Mouse (Mus musculus): ENCODE results near the gene Vav2. TPM values are rescaled to one million over a fixed set of nuclear protein-coding genes. Genes with fewer than 3 reads are reported as not detected.

Vav2 gene
- polyA plus RNA-seq, 1 experiment from 2014 or later: 5.9 TPM

DNA sequence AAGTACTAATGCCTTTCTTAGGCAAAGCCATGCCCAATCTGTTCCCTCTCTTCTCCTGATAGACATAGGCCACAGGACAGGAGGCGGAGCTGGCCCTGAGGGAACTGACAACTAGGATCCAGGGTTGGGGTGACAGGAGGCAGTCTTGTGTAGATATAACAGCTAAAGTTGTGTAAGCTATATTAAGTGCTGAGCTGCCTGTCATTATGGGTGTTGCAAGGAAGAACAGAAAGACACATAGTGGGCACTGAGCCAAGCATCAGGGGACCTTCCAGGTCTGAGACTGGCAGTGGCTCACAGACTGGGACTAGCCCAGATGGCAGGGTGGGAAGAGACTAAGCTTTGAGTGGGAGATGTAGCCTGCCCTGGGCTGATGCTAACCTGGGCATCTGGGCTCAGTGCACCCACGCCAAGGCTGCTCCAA is 208.7 kb downstream of the Vav2 start:
- Histone ChIP-seq H3K9ac (ENCODE audit: low read depth, low read length) (no peak overlapping the region), H3K4me1 (ENCODE audit: control insufficient read depth, low read depth, low read length) (no peaks in the 10 kb centered on the region; the same call in 1 of the 2 replicates), H3K36me3 (ENCODE audit: control insufficient read depth, insufficient read depth) (no peaks in the 10 kb centered on the region), H3K27ac (ENCODE audit: low read length) (no peak overlapping the region), H3K4me3 (ENCODE audit: low read depth, low read length) (no peak overlapping the region), H3K27me3 (ENCODE audit: control insufficient read depth, insufficient read depth, low read depth, low read length) (no peaks in the 10 kb centered on the region), H3K9me3 (replicated peaks; ENCODE audit: control insufficient read depth, low read length) (no peaks in the 10 kb centered on the region), H3K4me2 (ENCODE audit: low read depth, low read length) (no peak overlapping the region)
- ATAC-seq (ENCODE audit: low read depth): no peak
- whole genome bisulfite sequencing (ENCODE audit: insufficient replicate concordance): 47% methylated on average over 2 of the region's 2 CpGs

DNA sequence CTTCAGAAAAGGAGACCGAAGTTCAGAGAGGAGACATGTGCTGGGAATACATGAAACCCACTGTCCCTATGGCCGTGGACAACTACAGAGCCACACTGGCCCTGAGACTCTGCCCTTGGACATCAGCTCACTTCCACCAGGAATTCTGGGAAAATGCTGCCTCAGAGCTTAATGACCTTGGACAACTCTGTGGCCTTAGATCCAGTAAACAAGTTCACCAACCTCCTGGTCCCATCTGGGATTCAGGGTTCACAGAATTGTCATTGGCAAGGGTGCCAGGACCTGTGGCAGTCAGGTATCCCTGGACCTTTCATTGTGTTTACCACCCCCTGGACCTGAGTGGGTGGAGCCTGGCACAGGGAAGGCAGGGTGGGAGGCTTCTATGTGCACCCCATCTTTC is 211.3 kb downstream of the Vav2 start:
- no peaks in the 10 kb centered on the region; the same call in 1 of the 2 replicates for H3K4me1 ChIP-seq (ENCODE audit: control insufficient read depth, low read depth, low read length)
- H3K27ac ChIP-seq (ENCODE audit: low read length): no peak overlapping the region

More for the DNA sequence above, 211.3 kb downstream of the Vav2 start:
- WGBS (ENCODE audit: insufficient replicate concordance): 48% methylated on average over 2 of the region's 2 CpGs
- no peaks in the 10 kb centered on the region for H3K36me3 ChIP-seq (ENCODE audit: control insufficient read depth, insufficient read depth)
- no peak overlapping the region for H3K4me2 ChIP-seq (ENCODE audit: low read depth, low read length)
- no peaks in the 10 kb centered on the region for H3K27me3 ChIP-seq (ENCODE audit: control insufficient read depth, insufficient read depth, low read depth, low read length)
- H3K4me3 ChIP-seq (ENCODE audit: low read depth, low read length): no peak overlapping the region
- H3K9ac ChIP-seq (ENCODE audit: low read depth, low read length): no peak overlapping the region
- H3K9me3 ChIP-seq (replicated peaks; ENCODE audit: control insufficient read depth, low read length): no peaks in the 10 kb centered on the region
- no peak for ATAC-seq (ENCODE audit: low read depth)

Small RNA genes lying within 50 kb of the gene (microRNA-seq; reads per million reads assigned to microRNA genes)
- gene Gm24049: not detected
- gene Mir7578: not detected

Other genes with a start within 250 kb of the Vav2 start
- 67.6 and 78.4 TPM in 2 replicates for gene Sardh, start 178.7 kb downstream of the Vav2 start, polyA plus RNA-seq (2015; fragmentation: Nextera tagmentation; extraction: Ambion mirVana)
- gene Brd3os, start 15.3 kb upstream of the Vav2 start, polyA plus RNA-seq (2015; fragmentation: Nextera tagmentation; extraction: Ambion mirVana): 0.32 and 0.67 TPM in 2 replicates
- gene Brd3, start 80.6 kb upstream of the Vav2 start, polyA plus RNA-seq (2015; fragmentation: Nextera tagmentation; extraction: Ambion mirVana): 21.5 and 24.3 TPM in 2 replicates
- gene Wdr5, start 88.1 kb upstream of the Vav2 start, polyA plus RNA-seq (2015; fragmentation: Nextera tagmentation; extraction: Ambion mirVana): 22.2 and 22.4 TPM in 2 replicates
- gene Rxra, start 249.4 kb upstream of the Vav2 start, polyA plus RNA-seq (2015; fragmentation: Nextera tagmentation; extraction: Ambion mirVana): 4.9 and 5.5 TPM in 2 replicates

All from liver, embryonic 16.5 days (tissue).